Mouse (Mus musculus): ENCODE data around the gene Cacnb1.

- TF ChIP-seq CTCF (IDR thresholded peaks at IDR 0.05) (no peak), EP300 (IDR thresholded peaks at IDR 0.05) (no peak)
These were observed 51.6 kb downstream of the Cacnb1 start for GRCm38 (mm10) chr11:97971232-97971631.
